Mouse (Mus musculus) gastrocnemius, adult 8-10 months (tissue): Measurements from ENCODE around the gene Cd164. TPM values are rescaled to one million over a fixed set of nuclear protein-coding genes. Genes with fewer than 3 reads are reported as not detected.

Source experiments
- total RNA-seq, 4 experiments: library from RNA; stranded (reverse); gene quantifications; 2 replicates each; pipeline ENCODE4 v1.2.4; 2022

The Cd164 gene
- total RNA-seq, 4 experiments from 2014 or later = 129 to 163 (median 141) TPM

Other genes with a start within 250 kb of the Cd164 start
- gene Fig4, start 216.2 kb upstream of the Cd164 start, total RNA-seq = 1 to 10 TPM; 6.8 to 7.8 (median 7.0) TPM
- gene Ak9, start 215.4 kb upstream of the Cd164 start, total RNA-seq = not detected
- 1 to 10 TPM; 4.0 to 6.4 (median 4.7) TPM for gene Zbtb24, start 69.0 kb upstream of the Cd164 start, total RNA-seq
- gene Mical1, start 43.1 kb upstream of the Cd164 start, total RNA-seq = 1 to 10 TPM; 2.2 to 4.0 (median 3.5) TPM
- 1 to 10 TPM; 6.8 to 10.0 (median 9.5) TPM for gene Smpd2, start 29.0 kb upstream of the Cd164 start, total RNA-seq
- not detected for gene Ppil6, start 29.0 kb upstream of the Cd164 start, total RNA-seq
- under 1 TPM; 0.63 to 0.92 (median 0.80) TPM for gene Ccdc162, start 197.2 kb downstream of the Cd164 start, total RNA-seq